Mouse (Mus musculus) olfactory bulb, adult 2 months (tissue): ENCODE results near the gene Rere.

Source experiments
- CTCF ChIP-seq: fragments of 200-500 bp; IDR thresholded peaks from 2 replicates; pipeline ENCODE4 v1.5.1; 2012; ENCODE audit warnings: low read depth, mild to moderate bottlenecking, low read length, moderate library complexity; ENCODE audit not compliant: insufficient read depth
- POLR2A ChIP-seq: fragments of 200-500 bp; IDR thresholded peaks from 2 replicates; pipeline ENCODE4 v1.6.1; 2012; ENCODE audit warnings: mild to moderate bottlenecking, low read depth, low read length, moderate library complexity; ENCODE audit not compliant: insufficient read depth

DNA sequence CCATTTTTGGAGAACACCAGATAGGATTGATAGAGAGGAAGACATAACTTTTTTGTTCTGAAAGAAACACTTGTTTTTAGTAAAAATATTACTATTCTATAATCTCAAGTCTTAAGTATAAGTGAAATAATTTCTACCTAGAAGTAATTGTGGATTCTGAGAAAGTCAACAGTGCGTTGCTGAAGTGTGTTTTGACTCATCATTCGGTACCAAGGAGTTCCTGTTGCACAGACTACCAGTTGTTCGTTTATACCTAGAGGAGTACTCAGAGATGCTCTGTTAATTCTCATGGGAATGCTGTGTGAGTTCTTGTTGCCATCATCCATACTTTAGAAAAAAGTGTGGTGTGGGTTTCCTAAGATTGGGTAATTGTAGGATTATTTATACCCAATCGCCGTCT is 154.1 kb downstream of the Rere start:
- TF ChIP-seq CTCF: no peak
- no peak for TF ChIP-seq POLR2A
